Mouse (Mus musculus): ENCODE data around the gene Zzef1. TPM values are rescaled to one million over a fixed set of nuclear protein-coding genes. Genes with fewer than 3 reads are reported as not detected.

The Zzef1 gene
- polyA plus RNA-seq, 1 experiment: 10.7 TPM

DNA sequence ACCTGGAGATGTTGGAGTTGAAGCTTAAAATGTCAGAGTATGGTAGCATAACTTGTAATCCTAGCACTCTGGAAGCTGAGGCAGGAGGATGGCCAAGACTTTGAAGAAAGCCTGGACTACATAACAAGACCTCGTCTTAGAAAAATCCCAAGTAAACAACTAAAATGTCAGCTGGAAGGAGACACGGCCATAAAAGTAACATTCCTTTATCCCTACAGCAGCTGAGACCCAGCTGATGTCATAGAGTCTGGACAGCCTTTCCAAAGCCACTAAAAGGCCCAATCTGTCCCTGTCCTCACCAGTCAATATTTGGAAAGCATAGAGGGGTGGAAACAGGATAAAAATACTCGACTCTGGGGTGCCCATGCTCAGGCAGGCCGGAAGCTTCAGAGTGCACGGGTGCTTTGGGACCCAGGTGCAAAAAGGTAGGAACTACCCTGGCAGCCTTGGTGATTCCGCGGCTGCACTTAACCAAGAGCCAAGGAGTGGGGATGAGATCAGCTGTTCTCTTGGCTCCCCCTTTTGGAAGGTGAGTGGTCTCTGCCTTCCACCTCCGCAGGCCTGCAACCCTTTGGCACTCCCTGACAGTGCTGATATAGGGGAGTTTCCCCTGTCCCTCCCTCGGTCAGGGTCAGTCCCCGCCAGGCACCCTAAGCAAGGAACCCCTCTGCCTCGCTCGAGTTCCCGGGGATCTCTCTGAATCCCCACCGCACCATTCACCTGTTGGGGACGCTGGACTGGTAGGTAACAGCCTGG, 164.1 kb downstream of the Zzef1 start:
- Histone ChIP-seq H3K36me3 (ENCODE audit: control insufficient read depth, insufficient read depth) (no peaks in the 10 kb centered on the region), H3K4me3 (ENCODE audit: insufficient read depth, poor library complexity, severe bottlenecking) (no peak overlapping the region), H3ac (ENCODE audit: control insufficient read depth, insufficient read length, low read depth) (no peak overlapping the region), H3K27me3 (ENCODE audit: control insufficient read depth, insufficient read depth, insufficient read length) (peaks cover 29% of the 10 kb centered on the region), H3K79me3 (ENCODE audit: low read depth) (no peaks in the 10 kb centered on the region), H3K79me2 (ENCODE audit: control insufficient read depth, insufficient read depth) (no peaks in the 10 kb centered on the region)
- TF ChIP-seq FOSL1 (IDR thresholded peaks at IDR 0.05; ENCODE audit: insufficient read depth, low read length, poor library complexity, severe bottlenecking): no peak
- no peak for TF ChIP-seq MYOG (IDR thresholded peaks at IDR 0.05; ENCODE audit: control insufficient read depth, extremely low read depth, insufficient read length)
- TF ChIP-seq CTCF (IDR thresholded peaks at IDR 0.05; ENCODE audit: control insufficient read depth, insufficient read depth, insufficient read length): no peak
- TF ChIP-seq CEBPB (IDR thresholded peaks at IDR 0.05; ENCODE audit: low read depth): no peak
- TF ChIP-seq MYOD1 (IDR thresholded peaks at IDR 0.05; ENCODE audit: control insufficient read depth, insufficient read length, low read depth): no peak
- no peak for TF ChIP-seq USF1 (IDR thresholded peaks at IDR 0.05; ENCODE audit: low read depth)
- TF ChIP-seq MAX (IDR thresholded peaks at IDR 0.05): no peak

DNA sequence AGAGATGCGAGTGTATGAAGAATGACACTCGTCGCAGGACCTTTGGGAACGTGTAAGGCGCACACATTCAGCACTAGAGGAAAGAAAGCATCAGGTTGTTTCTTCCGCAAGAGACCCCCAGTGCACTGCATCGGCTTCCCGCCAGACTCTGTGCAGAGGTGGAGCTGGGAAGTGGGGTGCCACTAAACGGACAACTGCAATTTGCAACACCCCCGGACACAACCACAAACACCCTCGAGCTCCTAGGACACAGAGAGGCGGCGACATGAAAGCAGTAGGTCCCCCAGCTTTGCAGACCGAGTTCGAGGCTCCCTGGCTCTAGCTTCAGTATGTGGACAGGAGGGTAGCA, 164.7 kb downstream of the Zzef1 start:
- no peak overlapping the region for H3K4me3 ChIP-seq (ENCODE audit: insufficient read depth, poor library complexity, severe bottlenecking)
- no peaks in the 10 kb centered on the region for H3K79me3 ChIP-seq (ENCODE audit: low read depth)
- H3K27me3 ChIP-seq (ENCODE audit: control insufficient read depth, insufficient read depth, insufficient read length): peaks cover 35% of the 10 kb centered on the region
- no peaks in the 10 kb centered on the region for H3K36me3 ChIP-seq (ENCODE audit: control insufficient read depth, insufficient read depth)
- TF ChIP-seq MYOD1 (IDR thresholded peaks at IDR 0.05; ENCODE audit: control insufficient read depth, insufficient read length, low read depth) (no peak), MAX (IDR thresholded peaks at IDR 0.05) (no peak), USF1 (IDR thresholded peaks at IDR 0.05; ENCODE audit: low read depth) (no peak), CEBPB (IDR thresholded peaks at IDR 0.05; ENCODE audit: low read depth) (no peak), FOSL1 (IDR thresholded peaks at IDR 0.05; ENCODE audit: insufficient read depth, low read length, poor library complexity, severe bottlenecking) (no peak), CTCF (IDR thresholded peaks at IDR 0.05; ENCODE audit: control insufficient read depth, insufficient read depth, insufficient read length) (no peak), MYOG (IDR thresholded peaks at IDR 0.05; ENCODE audit: control insufficient read depth, extremely low read depth, insufficient read length) (no peak)
- H3K79me2 ChIP-seq (ENCODE audit: control insufficient read depth, insufficient read depth): no peaks in the 10 kb centered on the region
- H3ac ChIP-seq (ENCODE audit: control insufficient read depth, insufficient read length, low read depth): no peak overlapping the region

DNA sequence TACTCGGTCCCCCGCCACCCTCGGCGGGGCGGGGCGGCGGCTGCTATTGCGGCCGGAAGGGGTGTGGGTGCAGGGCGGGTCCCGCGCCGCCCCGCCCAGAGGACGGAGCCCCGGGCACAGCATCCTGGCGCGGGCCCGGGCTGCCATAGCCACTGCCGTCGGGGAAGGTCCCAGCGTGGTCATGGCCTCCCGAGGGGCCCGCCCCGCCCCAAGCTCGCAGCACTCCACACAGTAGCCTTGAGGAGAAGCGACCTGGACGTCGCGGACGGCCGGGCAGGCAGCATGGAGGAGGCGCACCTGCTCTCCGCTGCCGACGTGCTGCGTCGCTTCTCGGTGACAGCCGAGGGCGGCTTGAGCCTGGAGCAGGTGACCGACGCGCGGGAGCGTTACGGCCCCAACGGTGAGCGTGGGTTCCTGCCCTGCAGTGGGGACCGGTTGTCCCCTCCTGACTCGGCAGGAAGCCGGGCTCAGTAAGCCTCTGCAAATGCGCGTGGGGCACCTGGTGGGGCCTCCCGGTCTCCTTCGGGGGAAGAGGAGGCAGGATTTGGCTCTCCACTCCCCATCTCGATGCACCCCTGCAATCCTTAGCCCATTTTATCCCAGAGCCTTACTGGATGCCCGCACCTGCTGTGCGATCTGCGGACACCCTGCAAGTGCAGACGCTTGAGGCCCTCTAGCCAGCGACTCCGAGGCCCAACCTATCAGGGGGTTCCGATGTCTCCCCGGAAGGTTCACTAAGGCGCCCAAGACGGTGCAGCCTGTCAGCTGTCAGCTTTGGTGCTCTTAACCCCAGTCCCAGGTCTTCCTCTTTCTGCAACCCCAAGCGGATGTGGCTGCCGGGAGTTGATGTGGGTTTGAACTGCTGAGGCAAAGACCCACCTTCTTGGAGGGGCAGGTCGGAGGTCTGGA, 165.3 kb downstream of the Zzef1 start, which contains the start of gene Atp2a3:
TSS of gene Atp2a3 (plus strand) at position 98 of the 909 bp plus-strand sequence.
- TF ChIP-seq MYOD1 (IDR thresholded peaks at IDR 0.05; ENCODE audit: control insufficient read depth, insufficient read length, low read depth): no peak
- no peak for TF ChIP-seq USF1 (IDR thresholded peaks at IDR 0.05; ENCODE audit: low read depth)
- TF ChIP-seq FOSL1 (IDR thresholded peaks at IDR 0.05; ENCODE audit: insufficient read depth, low read length, poor library complexity, severe bottlenecking): no peak
- no peak for TF ChIP-seq MYOG (IDR thresholded peaks at IDR 0.05; ENCODE audit: control insufficient read depth, extremely low read depth, insufficient read length)
- no peak for TF ChIP-seq CEBPB (IDR thresholded peaks at IDR 0.05; ENCODE audit: low read depth)
- no peak for TF ChIP-seq CTCF (IDR thresholded peaks at IDR 0.05; ENCODE audit: control insufficient read depth, insufficient read depth, insufficient read length)
- no peak for TF ChIP-seq MAX (IDR thresholded peaks at IDR 0.05)
- Histone ChIP-seq H3K27me3 (ENCODE audit: control insufficient read depth, insufficient read depth, insufficient read length) (peaks cover 38% of the 10 kb centered on the region), H3K79me2 (ENCODE audit: control insufficient read depth, insufficient read depth) (no peaks in the 10 kb centered on the region), H3ac (ENCODE audit: control insufficient read depth, insufficient read length, low read depth) (no peak within 1 kb of the TSS), H3K4me3 (ENCODE audit: insufficient read depth, poor library complexity, severe bottlenecking) (no peak within 1 kb of the TSS), H3K79me3 (ENCODE audit: low read depth) (no peaks in the 10 kb centered on the region), H3K36me3 (ENCODE audit: control insufficient read depth, insufficient read depth) (no peaks in the 10 kb centered on the region)

DNA sequence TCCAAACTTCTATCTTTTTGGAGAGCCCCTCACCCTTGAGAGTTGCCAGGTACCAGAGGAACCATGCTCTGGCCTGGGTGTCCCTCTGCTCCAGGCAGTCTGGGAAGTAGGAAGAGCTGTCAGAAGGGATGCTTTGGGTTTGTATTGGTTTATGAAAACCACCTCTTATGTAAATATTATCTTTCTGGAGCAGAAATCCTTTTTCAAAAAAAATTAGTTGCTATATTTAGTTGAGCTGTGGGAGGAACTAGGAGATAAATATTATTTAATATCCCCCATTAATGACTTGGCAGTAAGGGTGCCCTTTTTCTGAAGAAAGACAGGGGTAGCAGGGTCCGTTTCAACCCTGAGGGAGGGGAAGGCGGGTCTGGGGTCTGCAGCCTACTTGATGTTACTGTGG, 166.4 kb downstream of the Zzef1 start:
- Histone ChIP-seq H3K36me3 (ENCODE audit: control insufficient read depth, insufficient read depth) (no peaks in the 10 kb centered on the region), H3K79me3 (ENCODE audit: low read depth) (no peaks in the 10 kb centered on the region), H3K27me3 (ENCODE audit: control insufficient read depth, insufficient read depth, insufficient read length) (peaks cover 41% of the 10 kb centered on the region), H3K79me2 (ENCODE audit: control insufficient read depth, insufficient read depth) (no peaks in the 10 kb centered on the region), H3ac (ENCODE audit: control insufficient read depth, insufficient read length, low read depth) (no peak overlapping the region), H3K4me3 (ENCODE audit: insufficient read depth, poor library complexity, severe bottlenecking) (no peak overlapping the region)
- TF ChIP-seq MYOD1 (IDR thresholded peaks at IDR 0.05; ENCODE audit: control insufficient read depth, insufficient read length, low read depth) (no peak), CEBPB (IDR thresholded peaks at IDR 0.05; ENCODE audit: low read depth) (no peak), FOSL1 (IDR thresholded peaks at IDR 0.05; ENCODE audit: insufficient read depth, low read length, poor library complexity, severe bottlenecking) (no peak), USF1 (IDR thresholded peaks at IDR 0.05; ENCODE audit: low read depth) (no peak), CTCF (IDR thresholded peaks at IDR 0.05; ENCODE audit: control insufficient read depth, insufficient read depth, insufficient read length) (no peak), MYOG (IDR thresholded peaks at IDR 0.05; ENCODE audit: control insufficient read depth, extremely low read depth, insufficient read length) (no peak), MAX (IDR thresholded peaks at IDR 0.05) (no peak)

DNA sequence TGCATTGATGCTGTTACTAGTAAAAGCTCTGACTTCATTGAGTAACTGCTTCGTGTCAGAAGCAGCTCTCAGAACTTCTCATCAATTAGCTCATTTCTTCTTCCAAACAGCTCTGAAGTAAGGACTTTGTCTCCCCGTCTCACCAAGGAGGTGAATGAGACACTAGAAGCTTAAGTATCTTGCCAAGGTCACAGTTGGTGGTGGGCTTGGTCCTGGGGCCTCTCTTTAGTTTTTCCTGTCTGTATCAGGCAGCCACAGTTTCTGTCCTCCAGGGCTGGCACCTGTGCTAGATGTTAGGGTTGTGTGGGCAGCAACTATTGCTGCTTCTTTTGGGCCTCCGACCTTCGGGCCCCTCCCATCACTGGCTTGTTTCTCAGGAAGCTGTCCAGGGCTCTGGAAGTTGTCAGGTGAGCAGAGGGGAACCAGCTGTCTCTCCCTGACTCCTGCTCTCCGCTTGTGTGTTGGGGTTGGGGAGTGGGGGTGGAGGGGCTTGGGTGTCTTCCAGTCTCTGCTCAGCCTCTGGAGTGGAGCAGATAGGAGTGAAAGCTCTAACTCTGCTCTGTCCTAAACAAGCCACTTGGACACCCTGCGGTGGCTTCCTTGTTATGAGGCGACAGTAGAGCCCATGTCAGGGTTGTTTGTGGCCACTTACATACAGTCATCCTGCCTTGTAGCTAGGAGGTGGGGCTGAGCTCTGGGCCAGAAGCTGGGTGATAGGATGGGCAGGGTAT, 167.2 kb downstream of the Zzef1 start:
- Histone ChIP-seq H3K79me2 (ENCODE audit: control insufficient read depth, insufficient read depth) (no peaks in the 10 kb centered on the region), H3K27me3 (ENCODE audit: control insufficient read depth, insufficient read depth, insufficient read length) (peaks cover 49% of the 10 kb centered on the region), H3K36me3 (ENCODE audit: control insufficient read depth, insufficient read depth) (no peaks in the 10 kb centered on the region), H3K79me3 (ENCODE audit: low read depth) (no peaks in the 10 kb centered on the region), H3K4me3 (ENCODE audit: insufficient read depth, poor library complexity, severe bottlenecking) (no peak overlapping the region), H3ac (ENCODE audit: control insufficient read depth, insufficient read length, low read depth) (no peak overlapping the region)
- no peak for TF ChIP-seq CEBPB (IDR thresholded peaks at IDR 0.05; ENCODE audit: low read depth)
- no peak for TF ChIP-seq MYOG (IDR thresholded peaks at IDR 0.05; ENCODE audit: control insufficient read depth, extremely low read depth, insufficient read length)
- no peak for TF ChIP-seq CTCF (IDR thresholded peaks at IDR 0.05; ENCODE audit: control insufficient read depth, insufficient read depth, insufficient read length)
- TF ChIP-seq MYOD1 (IDR thresholded peaks at IDR 0.05; ENCODE audit: control insufficient read depth, insufficient read length, low read depth): no peak
- TF ChIP-seq MAX (IDR thresholded peaks at IDR 0.05): no peak
- TF ChIP-seq USF1 (IDR thresholded peaks at IDR 0.05; ENCODE audit: low read depth): no peak
- no peak for TF ChIP-seq FOSL1 (IDR thresholded peaks at IDR 0.05; ENCODE audit: insufficient read depth, low read length, poor library complexity, severe bottlenecking)

Data from C2C12 (cell line).